Mouse (Mus musculus): ENCODE measurements around the gene Phkb. TPM values are rescaled to one million over a fixed set of nuclear protein-coding genes. Genes with fewer than 3 reads are reported as not detected.

Gene Phkb
- polyA plus RNA-seq, 1 experiment from 2014 or later, result 34.9 TPM

DNA sequence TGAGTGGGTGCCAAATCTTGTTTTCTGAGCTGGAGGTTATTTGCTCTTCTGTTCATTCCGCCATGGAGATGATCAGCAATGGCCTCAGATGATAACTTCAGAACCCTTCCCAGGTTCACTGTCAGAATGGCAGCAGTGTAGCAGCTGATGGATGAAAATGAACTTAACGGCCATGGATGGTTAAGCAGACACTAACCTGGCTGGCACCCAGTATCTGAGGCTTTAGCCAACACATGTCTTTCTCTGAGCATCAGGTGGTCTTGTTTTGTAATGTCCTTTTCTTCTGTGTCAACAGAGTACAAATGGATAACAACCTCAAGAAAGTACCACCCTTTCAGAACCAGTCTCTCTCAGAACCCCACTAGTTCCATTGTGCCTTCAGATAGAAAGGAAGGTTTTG is 246.0 kb downstream of the Phkb start:
- no peak for DNase-seq (ENCODE audit: low spot score)

DNA sequence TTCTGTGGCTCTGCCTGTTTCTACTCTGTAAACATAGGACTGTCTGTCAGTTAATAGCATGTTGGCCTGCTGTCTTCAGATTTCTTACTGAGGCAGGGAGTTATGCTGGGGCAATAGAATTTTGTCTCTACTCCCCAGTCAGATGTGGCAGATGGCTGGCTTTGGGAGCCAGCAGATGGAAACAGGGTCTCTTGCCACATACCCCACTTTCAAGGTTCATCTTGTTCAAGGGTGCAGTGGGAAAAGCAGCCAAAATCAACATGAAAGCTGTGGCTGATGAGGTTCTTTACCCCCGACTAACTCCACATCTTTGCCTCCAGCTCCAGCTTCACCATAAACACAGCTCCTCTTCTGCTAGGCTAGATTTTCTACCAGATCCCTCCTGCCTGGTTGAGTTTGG is 246.7 kb downstream of the Phkb start:
- DNase-seq (ENCODE audit: low spot score), result no peak

DNA sequence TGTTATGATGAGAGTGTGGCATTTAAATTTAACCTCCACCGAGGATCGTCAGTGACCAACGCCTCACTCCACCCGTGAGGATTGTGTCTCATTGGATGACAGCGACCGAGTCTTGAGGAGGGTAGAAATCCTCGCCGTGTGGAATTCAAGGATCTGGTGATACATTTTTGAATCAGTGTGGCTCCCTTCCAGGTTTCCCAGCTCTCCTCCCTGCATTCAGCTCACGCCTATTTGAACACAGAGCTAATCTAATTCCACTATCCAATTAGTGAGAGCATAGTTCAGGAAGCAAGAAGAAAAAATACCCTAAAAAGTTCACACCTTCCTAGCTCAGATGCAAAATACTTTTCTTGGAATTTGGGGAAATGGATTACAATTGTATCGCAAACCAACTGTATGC is 249.9 kb downstream of the Phkb start:
- no peak for DNase-seq (ENCODE audit: low spot score)

Other genes with a start within 250 kb of the Phkb start
- 3.3 and 3.6 TPM in 2 replicates for gene Neto2, start 140.0 kb upstream of the Phkb start, polyA plus RNA-seq (2015; fragmentation: Nextera tagmentation; extraction: Ambion mirVana)
- gene Itfg1, start within 50 bp of the Phkb start, polyA plus RNA-seq (2015; fragmentation: Nextera tagmentation; extraction: Ambion mirVana), result 50.7 and 55.1 TPM in 2 replicates

Data from thymus, postnatal 0 days (tissue).